Comparison of ENCODE assay signal across 9 mouse cellular contexts in the genomic region with DNA sequence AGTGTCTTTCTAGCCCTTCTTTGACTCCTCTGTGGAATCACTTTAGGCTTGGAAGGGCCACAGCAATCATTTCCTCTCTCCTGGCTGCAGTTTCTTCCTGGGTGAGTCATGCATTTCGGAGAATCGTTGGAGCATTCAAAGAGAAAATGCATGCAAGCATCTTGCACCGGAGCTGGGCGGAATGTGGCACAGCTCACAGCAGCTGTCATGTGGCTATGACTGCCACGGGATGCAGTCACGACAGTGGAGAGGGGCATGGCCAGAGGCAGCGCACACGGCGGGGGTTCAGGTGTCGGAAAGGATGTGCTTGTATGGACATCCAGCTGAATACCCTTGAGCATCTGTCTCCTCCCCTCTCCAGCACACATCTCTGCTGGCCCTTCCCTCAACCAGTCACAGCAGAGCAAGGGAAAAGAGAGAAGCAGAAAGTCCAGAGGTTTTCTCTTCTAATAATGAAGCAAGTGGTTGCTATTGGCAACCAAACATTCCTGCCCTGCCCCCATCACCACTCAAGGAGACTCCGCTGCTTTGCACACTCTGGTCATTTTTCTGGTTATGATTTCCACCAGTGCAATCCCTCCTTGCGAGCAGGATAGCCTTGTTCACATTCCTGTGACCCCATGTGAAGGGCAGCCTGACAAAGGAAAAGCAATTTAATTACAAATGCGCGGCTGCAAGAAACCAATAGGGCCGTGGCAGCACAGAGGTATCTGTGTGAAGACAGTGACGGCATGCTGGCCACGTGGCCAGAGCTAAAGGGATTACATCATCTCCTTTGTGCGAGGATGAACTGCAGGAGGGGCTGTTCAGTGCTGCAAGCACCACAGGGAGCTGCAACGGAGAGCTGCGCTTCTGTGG.
DNase-seq lines count a peak whose midpoint lies in the region; ATAC-seq and TF ChIP-seq lines count a peak whose summit lies in the region.
"Had no signal": no experiment of that assay in that cellular context is flagged by ENCODE, and none has a peak within 500 bp of the region (broad histone marks: within the 10 kb centered on the region; RNA-seq: fewer than 3 reads in every experiment).

No protein-coding gene starts in this region.

- WGBS in forebrain, embryonic 15.5 days, result 1% methylated on average over 20 of the region's 20 CpGs
- WGBS in hindbrain, embryonic 13.5 days, result 6% methylated on average over 20 of the region's 20 CpGs
- 21% methylated on average over 20 of the region's 20 CpGs for whole genome bisulfite sequencing in lung, postnatal 0 days

- DNase-seq in MN1 (ENCODE audit: low spot score), result peak; percentile 96
- peak; percentile 78 for DNase-seq in cerebellum, adult 11 months
- peak; percentile 67 to 68 for DNase-seq in layer of hippocampus, postnatal 10 days (ENCODE audit: low spot score in 2 of 2)
- DNase-seq in lung, postnatal 0 days (ENCODE audit: low spot score), result peak; percentile 70
- peak; percentile 83 for DNase-seq in right cerebral cortex, adult 18-20 months
- DNase-seq in spleen, postnatal 4 days (ENCODE audit: low spot score in 2 of 2), result no peak

- no peaks in the 10 kb centered on the region for H3K36me3 ChIP-seq in forebrain, embryonic 15.5 days
- no peaks in the 10 kb centered on the region for H3K36me3 ChIP-seq in hindbrain, embryonic 13.5 days
- no peaks in the 10 kb centered on the region for H3K36me3 ChIP-seq in lung, postnatal 0 days (ENCODE audit: insufficient read depth, low read length)

- H3K27ac ChIP-seq in forebrain, embryonic 15.5 days (replicated peaks), result peak overlapping the region; percentile 92
- H3K27ac ChIP-seq in hindbrain, embryonic 13.5 days, result peak overlapping the region; percentile 96
- H3K27ac ChIP-seq in lung, postnatal 0 days (ENCODE audit: low read length), result no peak overlapping the region

- H3K9me3 ChIP-seq in forebrain, embryonic 15.5 days, result no peaks in the 10 kb centered on the region
- no peaks in the 10 kb centered on the region for H3K9me3 ChIP-seq in hindbrain, embryonic 13.5 days
- H3K9me3 ChIP-seq in lung, postnatal 0 days (ENCODE audit: low read length), result no peaks in the 10 kb centered on the region

- TF ChIP-seq EP300 in lung, postnatal 0 days (IDR thresholded peaks at IDR 0.05), result no peak

- no peaks in the 10 kb centered on the region for H3K27me3 ChIP-seq in forebrain, embryonic 15.5 days
- H3K27me3 ChIP-seq in hindbrain, embryonic 13.5 days, result no peaks in the 10 kb centered on the region
- no peaks in the 10 kb centered on the region for H3K27me3 ChIP-seq in lung, postnatal 0 days (replicated peaks; ENCODE audit: insufficient read depth, low read length)

- TF ChIP-seq CTCF in lung, postnatal 0 days (IDR thresholded peaks at IDR 0.05), result peak; percentile 43

- ATAC-seq in forebrain, embryonic 15.5 days (replicated peaks), result peak; percentile 95
- peak; percentile 97 for ATAC-seq in hindbrain, embryonic 13.5 days (ENCODE audit: low FRiP score)
- ATAC-seq in lung, postnatal 0 days, result peak; percentile 87

- H3K4me2 ChIP-seq in forebrain, embryonic 15.5 days (replicated peaks), result peak overlapping the region; percentile 61
- peak overlapping the region; percentile 60 for H3K4me2 ChIP-seq in hindbrain, embryonic 13.5 days
- H3K4me2 ChIP-seq in lung, postnatal 0 days (replicated peaks; ENCODE audit: low read depth, low read length), result peak overlapping the region; percentile 36

- peaks cover 64% of the 10 kb centered on the region for H3K4me1 ChIP-seq in forebrain, embryonic 15.5 days
- H3K4me1 ChIP-seq in hindbrain, embryonic 13.5 days (replicated peaks), result peaks cover 65% of the 10 kb centered on the region
- H3K4me1 ChIP-seq in lung, postnatal 0 days (ENCODE audit: insufficient read depth, low read depth, low read length), result peaks cover 12% of the 10 kb centered on the region; the same call in 1 of the 2 replicates

- H3K4me3 ChIP-seq in forebrain, embryonic 15.5 days, result peak overlapping the region; percentile 36
- H3K4me3 ChIP-seq in hindbrain, embryonic 13.5 days, result peak overlapping the region; percentile 36
- H3K4me3 ChIP-seq in lung, postnatal 0 days (ENCODE audit: low read depth, low read length), result no peak overlapping the region
- H3K4me3 ChIP-seq: erythroblast, embryonic 14.5 days had no signal

- H3K9ac ChIP-seq in forebrain, embryonic 15.5 days (replicated peaks), result peak overlapping the region; percentile 48
- peak overlapping the region; percentile 81 for H3K9ac ChIP-seq in hindbrain, embryonic 13.5 days
- no peak overlapping the region for H3K9ac ChIP-seq in lung, postnatal 0 days (replicated peaks; ENCODE audit: low read depth)

Comparison
In these comparisons a context has a peak if more than half of its experiments do, and no peak if none do; other contexts are left out.
1. DNase-seq: peak in MN1 (single experiment), cerebellum, adult 11 months (single experiment), layer of hippocampus, postnatal 10 days (2 of 2), lung, postnatal 0 days (single experiment) and right cerebral cortex, adult 18-20 months (single experiment); none in spleen, postnatal 4 days (0 of 2).
2. Peak in every context shown above with its lines, with median percentiles within 50 percentile points of each other: ATAC-seq and H3K4me2 ChIP-seq.